Mouse (Mus musculus) ovary, adult 2 months (tissue): Measurements from ENCODE around the gene Kcnt1. TPM values are rescaled to one million over a fixed set of nuclear protein-coding genes. Genes with fewer than 3 reads are reported as not detected.

Source experiments
- polyA plus RNA-seq: library from polyadenylated mRNA; depleted of rRNA; stranded (reverse); fragments of >200 nt; gene quantifications from 2 replicates; pipeline ENCODE4 v1.2.3, GENCODE M21; 2012; rRNA removed

Gene Kcnt1
- 57.9 and 61.4 TPM in 2 replicates for polyA plus RNA-seq

GRCm38 (mm10) chr2:25863337-25864131 is at the start of gene Kcnt1:
TSS of gene Kcnt1 (plus strand) at chr2:25863734.

GRCm38 (mm10) chr2:25815748-25816147 is 47.8 kb upstream of the Kcnt1 start, which contains the start of gene Glt6d1:
TSS of gene Glt6d1 (minus strand) at chr2:25815848.

GRCm38 (mm10) chr2:25822806-25823205 is 40.7 kb upstream of the Kcnt1 start, which contains the start of gene Lcn9:
TSS of gene Lcn9 (plus strand) at chr2:25823153.

DNA sequence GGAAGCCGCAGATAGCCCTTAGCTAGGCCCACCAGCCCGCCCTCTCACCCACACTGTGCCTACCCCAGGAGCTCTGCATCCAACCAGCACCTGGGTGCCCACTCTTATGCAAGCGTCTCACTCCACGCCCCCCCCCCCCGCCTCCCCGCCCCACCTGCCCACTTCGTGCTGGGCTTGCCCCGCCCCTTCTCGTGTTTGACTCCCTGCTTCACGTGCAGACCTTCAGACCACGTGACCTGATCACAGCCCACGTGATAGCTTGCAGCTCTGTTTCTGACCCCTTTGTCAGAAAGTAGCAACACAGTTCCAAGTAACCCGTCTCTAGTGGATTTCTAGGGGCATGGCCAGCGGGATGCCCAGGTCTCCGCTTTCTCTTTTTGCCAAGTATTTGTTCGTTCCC is 16.3 kb upstream of the Kcnt1 start, which contains the start of gene Sohlh1:
TSS of gene Sohlh1 (minus strand) at position 23 of the 400 bp plus-strand sequence.

Other genes with a start within 250 kb of the Kcnt1 start
- not detected in 2 replicates for gene Ccdc183, start 246.1 kb upstream of the Kcnt1 start, polyA plus RNA-seq
- 22.5 and 36.2 TPM in 2 replicates for gene Tmem141, start 241.7 kb upstream of the Kcnt1 start, polyA plus RNA-seq
- gene Fcna, start 235.7 kb upstream of the Kcnt1 start, polyA plus RNA-seq = 1.2 and 1.8 TPM in 2 replicates
- gene Lcn8, start 210.6 kb upstream of the Kcnt1 start, polyA plus RNA-seq = not detected in 2 replicates
- gene Lcn5, start 205.8 kb upstream of the Kcnt1 start, polyA plus RNA-seq = not detected in 2 replicates
- not detected in 2 replicates for gene Lcn6, start 186.9 kb upstream of the Kcnt1 start, polyA plus RNA-seq
- gene Lcn10, start 181.0 kb upstream of the Kcnt1 start, polyA plus RNA-seq = not detected in 2 replicates
- gene Obp2a, start 163.7 kb upstream of the Kcnt1 start, polyA plus RNA-seq = not detected in 2 replicates
- gene Bmyc, start 157.0 kb upstream of the Kcnt1 start, polyA plus RNA-seq = 98.8 and 103 TPM in 2 replicates
- not detected in 2 replicates for gene Obp2b, start 126.7 kb upstream of the Kcnt1 start, polyA plus RNA-seq
- gene Lcn3, start 98.2 kb upstream of the Kcnt1 start, polyA plus RNA-seq = not detected in 2 replicates
- not detected in 2 replicates for gene Lcn11, start 86.7 kb upstream of the Kcnt1 start, polyA plus RNA-seq
- not detected in 2 replicates for gene Gm13539, start 81.5 kb upstream of the Kcnt1 start, polyA plus RNA-seq
- gene Glt6d1, start 47.9 kb upstream of the Kcnt1 start, polyA plus RNA-seq = not detected in 2 replicates
- gene Lcn9, start 40.6 kb upstream of the Kcnt1 start, polyA plus RNA-seq = not detected in 2 replicates
- 4.8 and 5.7 TPM in 2 replicates for gene Sohlh1, start 16.5 kb upstream of the Kcnt1 start, polyA plus RNA-seq
- 12.8 and 18.2 TPM in 2 replicates for gene Camsap1, start 119.5 kb downstream of the Kcnt1 start, polyA plus RNA-seq
- 51.4 and 59.8 TPM in 2 replicates for gene Ubac1, start 158.0 kb downstream of the Kcnt1 start, polyA plus RNA-seq